Mouse (Mus musculus): ENCODE measurements around the gene Tceanc2. TPM values are rescaled to one million over a fixed set of nuclear protein-coding genes. Genes with fewer than 3 reads are reported as not detected.

Tceanc2 gene
- polyA plus RNA-seq, 1 experiment, result 10.0 TPM

- 88% methylated on average over 8 of the region's 8 CpGs for WGBS
- no peak overlapping the region for H3K4me3 ChIP-seq (ENCODE audit: insufficient read depth, low read depth, low read length)
- DNase-seq, result no peak
- no peak for TF ChIP-seq CTCF (conservative IDR thresholded peaks at IDR 0.05; ENCODE audit: insufficient read depth, insufficient read length, low read depth, low read length)
- no peak for TF ChIP-seq POLR2A (IDR thresholded peaks at IDR 0.05; ENCODE audit: low read depth, low read length)
- H3K27ac ChIP-seq (ENCODE audit: insufficient read depth, low read depth, low read length), result no peak overlapping the region
- H3K4me1 ChIP-seq (ENCODE audit: control insufficient read depth, insufficient read depth, low read length), result no peaks in the 10 kb centered on the region
- H3K36me3 ChIP-seq (ENCODE audit: control insufficient read depth, insufficient read depth, low read length), result no peaks in the 10 kb centered on the region
- H3K27me3 ChIP-seq (replicated peaks; ENCODE audit: control insufficient read depth, insufficient read depth, low read length), result no peaks in the 10 kb centered on the region
These were observed 49.5 kb downstream of the Tceanc2 start for GRCm38 (mm10) chr4:107129373-107129772.

DNA sequence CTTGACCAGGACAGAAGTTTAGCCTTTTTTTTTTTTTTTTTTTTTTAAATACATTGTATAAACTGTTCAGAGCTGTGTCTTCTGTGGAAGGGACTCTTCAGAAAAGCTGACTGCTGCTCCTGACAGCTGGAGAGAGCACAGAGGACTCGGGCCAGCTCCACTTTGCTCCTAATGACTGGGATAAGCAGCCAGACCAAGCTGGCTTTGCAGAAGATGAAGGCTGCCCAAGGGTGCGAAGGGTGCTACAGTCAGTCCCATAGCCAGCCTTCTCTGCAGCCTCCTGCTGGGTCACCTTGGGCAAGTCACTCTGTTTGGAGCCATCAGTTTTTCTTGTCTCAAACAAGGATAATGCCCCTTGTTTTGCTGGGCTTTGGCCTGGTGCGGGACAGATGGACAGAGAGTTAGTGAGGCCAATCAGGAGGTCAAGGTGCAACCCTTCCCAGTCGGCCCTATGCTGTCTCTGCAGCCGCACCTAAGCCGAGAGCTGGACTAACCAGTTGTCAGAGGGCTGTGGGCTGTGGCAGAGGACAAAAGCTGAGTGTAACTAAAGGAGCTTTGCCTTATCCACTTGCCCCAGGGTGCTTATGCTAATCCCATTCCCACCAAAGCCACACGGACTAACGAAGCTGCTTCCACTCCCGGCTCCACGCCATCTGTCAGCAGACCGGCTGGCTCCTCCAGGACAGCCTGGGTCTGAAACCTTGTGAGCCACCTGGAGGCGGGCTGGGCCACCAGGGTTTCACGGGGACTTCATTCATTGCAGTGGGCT is 50.8 kb downstream of the Tceanc2 start:
- Histone ChIP-seq H3K27me3 (replicated peaks; ENCODE audit: control insufficient read depth, insufficient read depth, low read length) (no peaks in the 10 kb centered on the region), H3K4me1 (ENCODE audit: control insufficient read depth, insufficient read depth, low read length) (no peaks in the 10 kb centered on the region), H3K4me3 (ENCODE audit: insufficient read depth, low read depth, low read length) (no peak overlapping the region), H3K27ac (ENCODE audit: insufficient read depth, low read depth, low read length) (no peak overlapping the region), H3K36me3 (ENCODE audit: control insufficient read depth, insufficient read depth, low read length) (no peaks in the 10 kb centered on the region)
- WGBS, result 63% methylated on average over 13 of the region's 13 CpGs
- TF ChIP-seq CTCF (conservative IDR thresholded peaks at IDR 0.05; ENCODE audit: insufficient read depth, insufficient read length, low read depth, low read length) (no peak), POLR2A (IDR thresholded peaks at IDR 0.05; ENCODE audit: low read depth, low read length) (no peak)
- DNase-seq, result peak; percentile 28

GRCm38 (mm10) chr4:107126891-107127524 is 51.9 kb downstream of the Tceanc2 start:
- no peak overlapping the region for H3K27ac ChIP-seq (ENCODE audit: insufficient read depth, low read depth, low read length)
- no peaks in the 10 kb centered on the region for H3K36me3 ChIP-seq (ENCODE audit: control insufficient read depth, insufficient read depth, low read length)
- DNase-seq, result no peak
- TF ChIP-seq POLR2A (IDR thresholded peaks at IDR 0.05; ENCODE audit: low read depth, low read length) (no peak), CTCF (conservative IDR thresholded peaks at IDR 0.05; ENCODE audit: insufficient read depth, insufficient read length, low read depth, low read length) (no peak)
- no peak overlapping the region for H3K4me3 ChIP-seq (ENCODE audit: insufficient read depth, low read depth, low read length)
- no peaks in the 10 kb centered on the region for H3K27me3 ChIP-seq (replicated peaks; ENCODE audit: control insufficient read depth, insufficient read depth, low read length)
- WGBS, result 84% methylated on average over 13 of the region's 13 CpGs
- H3K4me1 ChIP-seq (ENCODE audit: control insufficient read depth, insufficient read depth, low read length), result no peaks in the 10 kb centered on the region

GRCm38 (mm10) chr4:107126389-107126788 is 52.5 kb downstream of the Tceanc2 start:
- Histone ChIP-seq H3K27me3 (replicated peaks; ENCODE audit: control insufficient read depth, insufficient read depth, low read length) (no peaks in the 10 kb centered on the region), H3K36me3 (ENCODE audit: control insufficient read depth, insufficient read depth, low read length) (no peaks in the 10 kb centered on the region), H3K27ac (ENCODE audit: insufficient read depth, low read depth, low read length) (no peak overlapping the region), H3K4me3 (ENCODE audit: insufficient read depth, low read depth, low read length) (no peak overlapping the region), H3K4me1 (ENCODE audit: control insufficient read depth, insufficient read depth, low read length) (no peaks in the 10 kb centered on the region)
- DNase-seq, result no peak
- TF ChIP-seq CTCF (conservative IDR thresholded peaks at IDR 0.05; ENCODE audit: insufficient read depth, insufficient read length, low read depth, low read length) (no peak), POLR2A (IDR thresholded peaks at IDR 0.05; ENCODE audit: low read depth, low read length) (no peak)
- 79% methylated on average over 10 of the region's 10 CpGs for WGBS

- H3K27ac ChIP-seq (ENCODE audit: insufficient read depth, low read depth, low read length), result no peak overlapping the region
- peak; percentile 30 for DNase-seq
- H3K4me1 ChIP-seq (ENCODE audit: control insufficient read depth, insufficient read depth, low read length), result no peaks in the 10 kb centered on the region
- no peaks in the 10 kb centered on the region for H3K36me3 ChIP-seq (ENCODE audit: control insufficient read depth, insufficient read depth, low read length)
- H3K4me3 ChIP-seq (ENCODE audit: insufficient read depth, low read depth, low read length), result no peak overlapping the region
- H3K27me3 ChIP-seq (replicated peaks; ENCODE audit: control insufficient read depth, insufficient read depth, low read length), result no peaks in the 10 kb centered on the region
- TF ChIP-seq CTCF (conservative IDR thresholded peaks at IDR 0.05; ENCODE audit: insufficient read depth, insufficient read length, low read depth, low read length) (peak; percentile 60), POLR2A (IDR thresholded peaks at IDR 0.05; ENCODE audit: low read depth, low read length) (no peak)
- WGBS, result 40% methylated on average over 5 of the region's 5 CpGs
These were observed 53.8 kb downstream of the Tceanc2 start for GRCm38 (mm10) chr4:107125101-107125500.

DNA sequence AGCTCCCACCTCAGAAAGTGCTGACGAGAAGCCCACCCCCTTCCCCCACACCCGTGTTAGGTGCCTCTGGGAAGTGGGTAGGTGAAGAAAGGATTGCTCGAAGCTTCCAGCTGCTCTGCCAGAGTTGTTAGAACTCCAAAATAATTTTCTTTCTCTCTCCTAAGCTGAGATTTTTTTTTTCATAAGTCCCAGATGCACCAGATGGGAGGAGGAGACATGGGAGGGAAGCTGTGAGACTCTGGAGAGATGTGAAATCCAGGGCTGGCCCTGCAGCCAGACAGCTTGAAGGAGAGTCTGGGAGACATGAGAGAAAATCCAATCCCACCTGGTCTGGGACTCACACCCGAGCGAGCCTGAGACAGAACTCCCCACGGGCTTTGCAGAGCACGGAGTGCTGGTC is 54.5 kb downstream of the Tceanc2 start:
- Histone ChIP-seq H3K36me3 (ENCODE audit: control insufficient read depth, insufficient read depth, low read length) (no peaks in the 10 kb centered on the region), H3K4me3 (ENCODE audit: insufficient read depth, low read depth, low read length) (no peak overlapping the region), H3K4me1 (ENCODE audit: control insufficient read depth, insufficient read depth, low read length) (no peaks in the 10 kb centered on the region), H3K27ac (ENCODE audit: insufficient read depth, low read depth, low read length) (no peak overlapping the region), H3K27me3 (replicated peaks; ENCODE audit: control insufficient read depth, insufficient read depth, low read length) (no peaks in the 10 kb centered on the region)
- no peak for DNase-seq
- 64% methylated on average over 7 of the region's 7 CpGs for WGBS
- no peak for TF ChIP-seq CTCF (conservative IDR thresholded peaks at IDR 0.05; ENCODE audit: insufficient read depth, insufficient read length, low read depth, low read length)
- TF ChIP-seq POLR2A (IDR thresholded peaks at IDR 0.05; ENCODE audit: low read depth, low read length), result no peak

DNA sequence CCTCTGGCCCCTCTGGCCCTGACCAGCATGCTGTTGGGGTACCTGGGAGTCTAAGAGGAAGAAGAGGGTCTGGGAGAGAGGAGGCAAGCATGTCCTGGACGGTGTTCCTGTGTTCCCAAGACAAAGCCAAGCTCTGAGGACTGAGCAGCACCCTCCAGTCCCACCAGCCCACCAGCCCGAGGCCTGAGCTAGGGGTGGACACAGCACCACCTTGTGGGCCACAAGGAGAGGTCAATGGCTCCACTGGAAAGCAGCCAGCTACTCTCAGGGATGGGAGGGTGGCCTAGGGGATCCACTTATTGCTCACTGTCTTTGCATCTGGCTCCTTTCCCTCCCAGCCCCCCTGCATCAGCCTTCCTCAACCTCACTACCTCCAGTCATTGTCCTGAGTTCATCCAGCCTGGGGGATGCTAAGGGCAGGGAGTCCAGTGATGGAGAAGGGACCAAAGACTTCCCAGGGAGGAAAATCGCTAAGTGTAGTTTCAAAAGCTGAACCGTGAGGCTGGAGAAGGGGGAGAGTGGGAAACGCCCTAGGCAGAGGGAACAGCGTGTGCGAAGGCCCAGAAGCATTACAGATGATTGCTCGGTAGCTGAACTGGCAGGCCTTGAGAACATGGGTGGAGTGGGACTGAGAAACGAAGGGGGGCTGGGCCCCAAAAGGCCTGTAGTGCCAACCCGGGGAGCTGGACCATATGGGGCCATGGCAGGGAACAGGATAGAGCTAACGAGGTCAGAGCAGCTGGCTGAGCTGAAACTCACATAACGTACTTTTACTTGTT is 57.6 kb downstream of the Tceanc2 start:
- Histone ChIP-seq H3K27ac (ENCODE audit: insufficient read depth, low read depth, low read length) (no peak overlapping the region), H3K4me3 (ENCODE audit: insufficient read depth, low read depth, low read length) (no peak overlapping the region), H3K36me3 (ENCODE audit: control insufficient read depth, insufficient read depth, low read length) (no peaks in the 10 kb centered on the region), H3K4me1 (ENCODE audit: control insufficient read depth, insufficient read depth, low read length) (no peaks in the 10 kb centered on the region; the same call in 1 of the 2 replicates), H3K27me3 (replicated peaks; ENCODE audit: control insufficient read depth, insufficient read depth, low read length) (no peaks in the 10 kb centered on the region)
- peak; percentile 64 for TF ChIP-seq CTCF (conservative IDR thresholded peaks at IDR 0.05; ENCODE audit: insufficient read depth, insufficient read length, low read depth, low read length)
- no peak for TF ChIP-seq POLR2A (IDR thresholded peaks at IDR 0.05; ENCODE audit: low read depth, low read length)
- peak; percentile 31 for DNase-seq
- 78% methylated on average over 12 of the region's 12 CpGs for WGBS
